Mouse (Mus musculus) layer of hippocampus, adult 11-12 months (tissue): ENCODE measurements at regions not wholly inside any gene's neighbourhood (a gene's known extent, or its start where the extent isn't known, plus 50 kb on each side); places are given as distances from the start of the nearest gene placed in this dataset.
A peak's percentile ranks its signal among the peaks of the same experiment; 100 is the strongest.

Source experiments
- DNase-seq: peaks from one replicate; pipeline ENCODE4 v3.0.0; 2022; ENCODE audit warnings: low spot score

- DNase-seq: no peak
These were observed 576.3 kb upstream of the Cdh11 start for GRCm38 (mm10) chr8:103361713-103362112.

- DNase-seq: no peak
These were observed 585.0 kb upstream of the Cdh11 start for GRCm38 (mm10) chr8:103370394-103370793.

- DNase-seq: no peak
These were observed 587.6 kb upstream of the Cdh11 start for GRCm38 (mm10) chr8:103373007-103373406.

GRCm38 (mm10) chr8:103374151-103374550 is 588.7 kb upstream of the Cdh11 start:
- DNase-seq: no peak

DNA sequence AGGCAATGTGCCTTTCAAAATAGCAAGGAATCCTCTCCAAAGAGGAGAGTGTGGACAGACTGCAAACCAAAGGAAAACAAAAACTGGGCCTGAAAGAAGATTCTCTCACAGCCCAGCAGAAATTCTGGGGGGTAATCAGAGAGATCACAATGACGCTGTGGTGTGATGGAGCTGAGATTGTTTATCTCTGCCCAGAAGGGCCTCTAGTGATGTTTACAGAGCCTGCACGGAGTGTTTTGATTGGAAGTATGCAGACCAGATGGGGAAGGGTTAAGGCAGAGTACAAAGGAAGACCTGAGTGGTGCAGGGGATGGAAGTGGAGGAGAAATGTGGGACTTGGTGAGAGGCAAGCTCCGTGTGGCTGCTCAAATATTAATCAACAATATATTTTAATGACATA is 593.1 kb upstream of the Cdh11 start:
- no peak for DNase-seq

GRCm38 (mm10) chr8:103381575-103381974 is 596.1 kb upstream of the Cdh11 start:
- DNase-seq: no peak

GRCm38 (mm10) chr8:103391359-103391758 is 605.9 kb upstream of the Cdh11 start:
- DNase-seq: no peak

GRCm38 (mm10) chr8:103395316-103395715 is 609.9 kb upstream of the Cdh11 start:
- no peak for DNase-seq

GRCm38 (mm10) chr8:103398179-103398578 is 612.7 kb upstream of the Cdh11 start:
- no peak for DNase-seq

GRCm38 (mm10) chr8:103399466-103399865 is 614.0 kb upstream of the Cdh11 start:
- DNase-seq: no peak

GRCm38 (mm10) chr8:103400143-103400542 is 614.7 kb upstream of the Cdh11 start:
- DNase-seq: peak; percentile 61

DNA sequence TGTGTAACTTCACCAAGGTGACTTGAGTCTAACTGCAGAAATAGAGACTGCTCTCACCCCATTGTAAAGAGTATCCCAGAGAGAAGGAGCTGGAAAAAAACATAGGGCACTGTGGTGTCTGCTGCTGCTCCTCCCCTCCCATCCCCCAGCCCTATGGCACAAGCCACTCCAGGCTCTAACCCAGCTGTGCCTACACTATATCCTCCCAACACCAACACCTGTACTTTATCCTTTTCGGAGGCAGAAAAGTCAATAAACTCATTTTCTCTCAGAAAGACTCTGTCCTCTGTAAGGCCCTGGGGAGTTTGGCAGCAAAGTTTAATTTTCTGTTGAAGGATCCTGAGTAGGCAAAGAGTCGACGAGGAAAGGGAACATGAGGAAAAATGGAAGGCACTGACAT is 617.3 kb upstream of the Cdh11 start:
- DNase-seq: no peak

GRCm38 (mm10) chr8:103403826-103404225 is 618.4 kb upstream of the Cdh11 start:
- DNase-seq: no peak

DNA sequence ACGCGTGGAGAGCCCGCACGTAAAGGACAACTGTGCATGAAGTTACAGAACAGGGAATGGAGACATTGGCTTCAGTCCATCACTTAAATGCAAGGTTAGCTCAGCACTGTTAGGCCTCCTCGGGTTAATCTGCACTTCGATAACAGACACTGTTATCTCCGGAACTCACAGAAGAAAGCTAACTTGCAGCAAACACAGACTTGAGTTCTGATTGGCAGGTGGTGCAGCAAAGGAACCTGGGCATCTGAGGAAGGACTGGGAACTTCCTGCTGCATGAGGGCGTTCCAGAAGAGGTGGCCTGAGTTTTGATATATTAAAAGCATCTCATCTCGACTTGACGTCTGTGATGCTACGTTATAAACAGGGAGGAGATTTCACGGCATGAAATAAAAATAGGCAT is 620.3 kb upstream of the Cdh11 start:
- no peak for DNase-seq

DNA sequence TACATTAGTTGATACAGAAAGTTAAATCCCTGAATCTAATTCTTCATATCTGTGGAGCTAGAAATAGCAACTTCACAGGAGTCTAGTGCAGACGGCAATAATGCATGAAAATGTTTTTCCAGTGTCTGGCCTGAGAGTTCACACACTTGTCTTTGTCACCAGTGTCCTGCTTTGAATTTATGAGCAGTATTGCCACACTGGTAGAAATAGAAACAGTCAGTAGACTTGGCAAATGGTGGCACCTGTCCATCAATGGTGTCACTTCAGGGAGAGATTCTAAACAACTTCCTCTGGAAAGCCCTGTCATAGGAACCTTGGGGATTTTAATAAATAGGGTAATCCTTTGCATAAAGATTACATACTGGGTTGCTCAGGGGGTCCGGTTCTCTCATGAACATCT is 621.5 kb upstream of the Cdh11 start:
- DNase-seq: no peak

DNA sequence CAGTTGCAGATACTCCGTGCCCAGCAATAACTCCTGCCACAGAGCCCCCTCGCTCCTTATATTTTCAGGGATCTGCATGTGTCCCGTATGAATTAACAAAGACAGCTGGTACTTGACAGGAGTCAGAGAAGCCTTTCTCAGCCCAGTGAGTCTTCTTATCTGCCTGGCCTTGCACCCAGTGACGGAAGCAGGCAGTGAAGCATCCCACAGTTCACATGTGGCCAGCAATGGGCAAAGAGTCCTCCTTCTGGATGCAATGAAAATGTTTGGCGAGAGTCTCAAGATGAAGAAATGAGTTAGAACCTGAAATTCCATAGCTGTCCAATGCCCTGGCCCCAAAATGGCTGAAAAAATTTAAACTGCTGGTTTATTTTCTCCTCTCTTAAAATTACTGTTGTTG is 622.2 kb upstream of the Cdh11 start:
- no peak for DNase-seq

DNA sequence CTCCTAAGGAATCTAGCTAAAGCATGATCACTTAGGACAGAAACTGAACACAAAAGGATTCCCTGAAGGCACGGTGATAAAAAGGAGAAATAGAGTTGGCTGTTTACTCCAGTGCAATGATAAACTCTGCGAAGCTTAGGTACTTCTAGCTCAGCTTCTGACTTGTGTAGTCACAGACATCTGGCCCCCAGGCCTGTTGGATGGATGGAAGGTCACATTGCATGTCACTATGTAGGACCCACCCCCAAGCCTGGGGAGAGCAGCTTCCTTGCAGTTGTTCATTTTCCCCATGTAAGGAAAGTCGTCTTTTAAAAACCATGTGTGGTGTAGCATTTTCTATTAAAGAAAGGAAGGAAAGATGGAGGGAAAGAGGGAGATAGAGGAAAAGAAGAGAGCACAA is 623.0 kb upstream of the Cdh11 start:
- no peak for DNase-seq

DNA sequence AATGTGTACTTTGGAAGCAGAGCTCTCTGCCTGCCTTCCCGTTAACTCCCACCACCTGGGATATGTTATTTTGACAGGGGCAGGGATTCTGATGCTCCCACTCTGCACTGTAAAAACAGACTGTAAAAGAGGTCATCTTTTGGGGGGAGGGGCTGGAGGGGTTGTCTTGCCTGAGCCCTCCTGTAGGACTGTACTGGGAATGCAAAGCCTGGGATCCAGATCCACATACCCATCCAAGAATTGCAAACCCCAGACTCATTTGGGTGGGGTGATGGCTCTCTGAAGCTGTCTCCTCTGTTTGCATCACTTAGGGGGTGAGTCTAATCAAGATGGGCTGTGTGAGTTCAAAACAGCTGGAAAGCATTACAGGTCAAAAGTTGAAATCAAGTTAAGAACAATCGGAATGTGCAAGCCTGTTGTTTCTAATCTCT is 623.7 kb upstream of the Cdh11 start:
- no peak for DNase-seq

DNA sequence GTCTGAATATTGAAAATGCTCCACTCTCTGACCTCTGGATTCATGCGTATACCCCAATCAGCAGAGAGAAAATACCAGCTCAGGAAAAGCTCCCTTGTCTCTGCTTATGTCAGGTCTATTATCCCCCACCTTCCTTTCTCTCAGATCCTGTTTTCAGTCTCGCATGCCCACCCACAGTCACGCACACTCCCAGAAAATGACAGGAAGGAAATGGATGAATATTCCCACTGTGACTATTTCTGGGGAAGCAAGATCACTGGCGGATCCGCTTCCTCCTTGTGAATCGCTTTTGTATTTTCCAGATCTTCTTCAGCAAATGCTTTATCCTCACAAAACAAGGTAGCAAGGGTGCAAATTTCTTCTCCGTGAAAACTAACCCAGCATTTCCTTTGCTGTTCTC is 627.3 kb upstream of the Cdh11 start:
- no peak for DNase-seq

DNA sequence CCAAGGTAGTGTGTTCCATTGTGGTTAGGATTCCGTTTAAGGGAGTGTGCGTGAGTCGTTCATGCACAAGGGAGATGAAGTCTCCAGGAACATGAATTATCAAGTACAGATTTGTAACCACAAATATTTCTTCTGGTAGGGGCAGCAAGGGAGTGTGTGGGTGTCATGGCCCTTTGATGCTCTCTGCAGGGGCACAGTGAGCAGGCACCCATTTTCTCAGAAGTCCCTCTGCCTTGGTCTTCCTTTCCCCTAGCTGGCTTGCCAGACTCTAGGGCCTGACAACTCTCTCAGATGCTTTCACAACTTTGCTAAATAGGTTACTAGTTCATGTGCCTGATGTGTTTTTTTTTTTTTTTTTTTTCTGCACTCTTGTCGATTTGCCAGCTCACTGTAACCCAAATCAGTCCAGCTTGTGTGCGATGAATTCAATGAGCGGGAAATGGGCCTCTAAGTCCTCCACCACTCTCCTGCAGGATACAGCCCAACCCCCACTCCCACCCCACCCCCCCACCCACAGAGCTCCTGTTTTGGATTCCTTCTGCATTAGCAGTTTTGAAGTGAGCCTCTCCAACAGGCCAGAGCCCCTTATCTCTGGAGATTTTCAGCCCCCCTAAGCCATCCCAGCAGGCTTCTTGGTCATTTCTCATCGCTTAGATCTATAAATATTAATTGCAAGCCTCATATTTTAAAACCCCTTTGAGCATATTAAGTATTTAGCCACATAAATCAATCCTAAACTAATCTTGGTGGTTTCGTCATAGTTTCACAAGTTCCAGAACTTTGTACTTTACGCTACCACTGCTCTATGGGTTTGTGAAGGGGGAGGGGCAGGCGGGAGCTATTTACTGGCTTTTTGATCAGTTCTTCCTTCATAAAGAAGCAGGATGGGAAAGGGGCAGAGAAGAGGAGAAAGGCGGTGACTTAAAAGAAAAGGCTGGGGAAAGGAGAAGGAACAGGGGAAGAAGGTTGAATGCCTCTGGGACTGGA is 628.4 kb upstream of the Cdh11 start:
- no peak for DNase-seq

DNA sequence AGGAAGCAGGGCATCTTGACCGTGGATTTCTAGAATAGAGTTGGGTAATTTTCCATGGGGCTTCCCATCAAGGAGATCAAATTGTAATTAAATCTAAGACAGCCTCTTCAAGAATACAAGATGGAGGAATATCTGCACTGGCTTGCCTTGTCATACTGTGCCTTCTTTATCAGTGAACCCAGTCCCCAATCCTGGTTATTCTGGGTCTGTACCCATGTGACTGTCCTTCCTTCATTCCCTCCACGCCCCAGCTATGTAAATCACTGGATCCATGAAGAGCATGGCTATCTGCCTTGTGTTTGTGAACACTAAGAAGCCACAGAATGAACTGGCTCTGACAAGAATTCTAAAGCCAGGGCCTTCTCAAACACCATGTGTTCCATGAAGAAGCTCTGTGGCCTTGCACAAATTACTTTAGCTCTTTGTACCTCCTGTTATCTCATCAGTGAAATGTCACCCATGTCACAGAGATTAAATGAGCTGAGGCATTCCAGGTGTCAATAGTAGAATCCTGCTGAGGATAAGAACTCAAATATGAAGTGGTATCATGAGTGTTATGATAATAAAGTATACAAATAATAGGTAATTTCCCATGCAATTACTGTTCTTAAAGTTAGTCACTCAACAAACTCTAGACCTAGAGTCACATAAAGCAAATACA is 637.0 kb upstream of the Cdh11 start:
- DNase-seq: no peak

- DNase-seq: no peak
These were observed 640.5 kb upstream of the Cdh11 start for GRCm38 (mm10) chr8:103425967-103426366.

DNA sequence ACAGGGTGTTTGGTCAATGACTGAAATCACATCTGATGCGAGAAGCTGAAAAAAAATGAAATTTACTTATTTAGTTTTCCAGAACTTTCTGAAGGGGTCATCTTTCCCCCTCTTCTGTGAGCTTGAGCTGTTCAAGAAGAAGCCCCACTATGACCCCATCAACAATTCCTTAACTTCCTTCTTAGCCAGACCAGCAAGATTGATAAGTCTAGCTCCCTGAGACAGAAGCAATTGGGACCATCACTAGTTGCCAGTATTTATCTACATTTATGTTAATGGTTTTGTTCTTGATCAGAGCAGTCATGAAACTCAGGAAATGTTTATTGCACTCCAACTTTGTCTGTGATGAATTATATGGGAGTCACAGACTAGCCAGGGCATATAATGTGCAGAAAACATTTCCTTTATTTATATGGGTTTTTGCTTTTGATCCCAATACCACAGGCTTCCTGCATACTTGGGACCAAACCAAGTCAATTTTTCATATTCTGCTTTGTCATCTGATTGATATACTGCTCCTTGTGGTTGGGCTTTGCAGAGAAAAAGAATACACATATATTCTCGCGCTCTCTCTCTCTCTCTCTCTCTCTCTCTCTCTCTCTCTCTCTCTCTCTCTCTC is 645.5 kb upstream of the Cdh11 start:
- DNase-seq: no peak
